Mouse (Mus musculus) embryo, embryonic 10.5 days (tissue): ENCODE results near the gene Tnxb.
A peak's percentile ranks its signal among the peaks of the same experiment; 100 is the strongest.

Experiments used
- DNase-seq: peaks from one replicate; pipeline ENCODE4 v3.0.0-alpha.2; 2015; ENCODE audit warnings: low spot score

Gene Tnxb

DNA sequence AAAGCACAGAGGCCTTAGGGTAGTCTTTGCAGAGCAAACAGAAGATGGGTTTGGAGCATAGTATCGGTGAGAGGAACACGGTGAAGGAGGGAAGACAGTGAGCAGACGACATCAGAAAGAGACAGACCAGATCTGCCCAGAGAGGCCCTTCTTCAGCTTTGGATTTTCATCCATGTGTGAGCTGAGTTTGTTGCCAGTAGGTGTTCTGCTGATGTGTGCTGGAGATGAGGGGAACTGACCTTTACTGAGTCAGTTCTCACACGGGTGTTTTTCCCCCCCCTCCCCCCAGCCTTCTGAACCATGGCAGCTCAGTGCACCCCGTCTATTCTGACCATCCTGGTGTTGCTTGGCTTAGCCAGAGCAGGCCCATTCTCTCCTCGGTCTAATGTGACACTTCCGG, at the start of gene Tnxb:
Gene Tnxb, plus strand, starts transcription at position 301 of the 400 bp plus-strand sequence.
- no peak for DNase-seq

DNA sequence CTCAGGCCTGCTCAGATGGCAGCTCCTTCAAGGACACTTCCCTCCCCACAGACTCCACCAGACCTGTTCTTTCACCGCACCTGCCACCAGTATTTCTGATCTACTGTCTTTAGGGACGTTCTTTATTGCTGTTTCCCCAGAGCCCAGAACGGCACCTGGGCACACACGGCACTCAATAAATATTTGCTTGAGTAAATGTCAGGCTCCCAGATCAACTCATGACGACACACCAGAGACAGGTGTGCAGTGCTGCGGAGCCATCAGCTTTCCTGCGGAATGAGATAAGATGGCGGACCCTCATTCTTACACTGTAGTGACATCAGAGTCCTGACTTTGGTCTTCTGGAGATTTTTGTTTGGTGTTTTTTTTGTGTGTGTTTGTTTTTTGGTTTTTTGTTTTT, 49.3 kb upstream of the Tnxb start:
- no peak for DNase-seq

DNA sequence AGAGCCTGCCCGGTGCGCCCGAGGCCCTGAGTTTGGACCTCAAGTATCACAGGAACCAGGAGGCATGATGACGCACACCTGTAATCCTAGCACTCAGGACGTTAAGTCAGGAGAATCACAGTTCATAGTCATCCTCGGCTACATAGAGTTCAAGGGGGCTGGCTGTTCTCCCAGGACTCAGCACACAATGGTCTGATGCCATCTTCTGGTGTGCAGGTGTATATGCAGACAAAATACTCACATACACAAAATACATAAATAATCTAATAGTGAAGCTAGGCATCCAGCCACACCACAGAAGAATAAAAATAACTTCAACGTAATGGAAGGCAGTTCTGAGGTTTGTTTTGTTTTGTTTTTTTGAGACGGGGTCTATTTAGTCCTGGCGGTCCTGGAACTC, 47.2 kb upstream of the Tnxb start:
- DNase-seq: no peak

DNA sequence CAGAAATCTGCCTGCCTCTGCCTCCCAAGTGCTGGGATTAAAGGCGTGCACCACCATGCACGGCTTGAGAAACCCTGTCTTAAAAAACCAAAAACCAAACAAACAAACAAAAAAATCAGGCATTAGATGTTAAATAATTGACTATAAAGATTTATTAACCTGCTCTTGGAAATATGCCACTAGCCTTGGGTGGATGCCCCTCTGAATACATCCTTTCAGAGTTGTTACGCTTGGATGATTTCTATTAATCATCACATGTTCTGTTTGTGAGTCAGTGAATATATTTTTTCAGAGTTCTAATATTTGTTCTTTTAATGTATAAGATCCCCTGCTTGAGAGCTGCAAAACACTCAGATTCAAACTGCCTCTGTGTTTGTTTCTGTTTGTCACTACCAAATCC, 45.4 kb upstream of the Tnxb start:
- no peak for DNase-seq

DNA sequence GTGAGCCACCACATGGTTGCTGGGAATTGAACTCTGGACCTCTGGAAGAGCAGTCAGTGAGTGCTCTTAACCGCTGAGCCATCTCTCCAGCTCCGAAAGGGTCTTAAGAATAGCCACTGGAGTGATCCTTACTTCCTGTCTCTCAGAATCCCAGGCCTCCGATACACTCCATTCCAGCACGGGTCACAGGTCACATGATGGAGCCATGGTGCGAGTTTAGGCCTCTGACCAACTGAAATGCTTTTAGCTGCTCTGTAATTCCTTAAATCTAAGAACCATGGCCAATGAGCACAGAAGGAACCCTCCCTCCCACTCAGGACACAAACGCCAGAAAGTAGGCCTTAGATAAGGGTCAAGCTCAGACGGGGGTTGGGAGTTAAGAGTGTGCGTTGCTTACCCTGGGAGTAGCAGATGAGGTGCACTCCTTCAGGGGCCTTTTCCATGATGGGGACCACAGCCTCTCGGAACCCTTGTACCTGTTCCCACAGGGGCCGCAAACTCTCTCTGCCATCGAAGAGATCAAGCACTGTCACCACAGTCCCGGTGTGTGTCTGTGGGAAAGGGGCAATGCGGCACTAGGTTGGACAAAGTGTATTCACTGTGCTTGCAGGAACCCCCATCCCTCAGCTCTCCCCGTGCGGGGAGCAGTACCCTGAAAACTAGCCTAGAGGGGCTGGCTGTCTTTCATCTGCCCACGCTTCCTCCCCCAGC, 44.1 kb upstream of the Tnxb start:
- DNase-seq: no peak

DNA sequence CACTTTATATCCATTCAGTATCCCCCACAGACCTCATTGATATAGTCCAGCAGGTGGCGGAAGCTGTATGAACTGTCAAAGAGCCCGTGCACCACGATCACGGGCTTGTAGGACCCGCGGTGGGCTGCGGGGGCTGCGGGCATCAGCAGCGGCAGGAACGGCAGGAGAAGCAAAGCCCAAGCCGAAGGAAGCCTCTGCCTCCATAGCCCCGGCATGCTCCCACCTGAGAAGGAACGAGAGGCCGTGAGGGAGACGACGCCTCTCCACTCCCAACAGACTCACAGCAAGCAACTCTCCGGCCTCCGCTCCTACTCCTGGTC, 43.6 kb upstream of the Tnxb start:
- DNase-seq: peak; percentile 79

DNA sequence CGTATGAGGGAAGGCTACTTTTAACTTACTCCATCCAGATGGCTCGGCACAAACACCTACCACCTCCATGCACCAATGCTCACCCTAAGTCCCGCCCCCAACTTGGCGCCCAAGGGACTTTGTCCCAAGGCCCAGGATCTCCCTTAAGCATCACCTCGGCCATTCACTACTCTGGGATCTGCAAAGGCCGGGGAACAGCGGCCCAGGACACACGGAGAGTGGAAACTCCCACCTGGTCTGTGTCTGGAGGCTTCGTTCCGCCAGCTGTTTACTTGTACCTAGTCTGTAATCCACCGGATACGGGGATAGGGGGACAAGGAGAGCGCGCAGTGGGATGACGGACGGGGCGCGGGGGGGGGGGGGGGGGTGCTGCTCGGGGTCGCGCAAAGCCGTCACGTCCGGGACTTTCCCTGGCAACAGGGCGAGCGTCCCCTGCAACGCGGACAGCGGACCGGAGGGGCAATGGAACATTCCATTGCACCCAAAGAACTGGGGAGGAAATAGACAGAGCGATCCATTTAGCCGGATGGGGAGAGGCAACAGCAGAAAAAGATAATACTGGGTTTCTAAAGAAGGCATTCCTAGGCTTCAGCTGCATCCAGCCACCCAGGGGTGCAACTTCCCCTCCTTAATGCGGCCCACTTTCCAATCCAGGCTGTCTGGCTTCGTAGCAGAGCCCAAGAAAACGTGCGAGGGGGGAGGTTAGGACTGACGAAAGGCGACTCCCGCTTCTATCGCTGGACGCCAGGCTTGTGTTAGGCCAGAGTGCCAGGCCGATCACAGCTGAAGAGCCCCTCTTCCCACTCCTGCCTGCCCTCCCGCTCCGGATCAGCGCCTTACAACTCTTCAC, 43.0 kb upstream of the Tnxb start:
- DNase-seq: peak; percentile 92

DNA sequence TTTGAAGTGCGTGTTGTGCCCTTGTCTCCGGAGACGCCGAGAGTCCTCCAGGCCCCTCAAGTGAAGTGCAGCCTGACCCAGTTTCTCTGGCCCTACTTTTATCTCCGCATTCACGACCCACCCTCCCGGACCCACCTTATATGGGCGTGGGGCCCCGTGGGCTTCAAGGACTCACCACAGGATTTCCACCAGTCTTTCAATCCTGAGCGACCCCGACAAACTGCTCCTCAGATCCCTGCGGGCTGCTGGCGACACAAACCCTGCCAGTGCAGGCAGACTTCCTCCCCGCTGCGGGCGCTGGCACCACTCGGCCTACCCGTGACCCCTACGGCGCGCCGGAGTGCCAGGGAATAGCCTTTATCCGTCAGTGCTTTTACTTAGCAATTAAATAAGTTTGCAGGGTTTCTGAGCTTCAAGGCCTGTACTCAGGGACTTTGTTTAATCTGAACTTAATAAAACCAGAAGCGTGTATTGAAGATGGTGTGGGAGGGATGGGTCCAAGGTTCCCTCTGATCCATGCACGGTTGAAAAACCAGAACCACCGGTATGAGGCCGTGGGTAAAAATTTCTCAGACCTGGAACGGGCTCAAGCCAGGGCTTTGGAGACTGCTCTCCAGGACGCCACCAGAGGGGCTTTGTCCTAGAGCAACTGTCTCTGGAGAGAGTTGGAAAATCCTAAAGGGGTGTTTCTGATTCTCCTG, 42.2 kb upstream of the Tnxb start, which contains the start of gene Ppt2:
Gene Ppt2, minus strand, starts transcription at position 568 of the 701 bp plus-strand sequence.
- DNase-seq: no peak

DNA sequence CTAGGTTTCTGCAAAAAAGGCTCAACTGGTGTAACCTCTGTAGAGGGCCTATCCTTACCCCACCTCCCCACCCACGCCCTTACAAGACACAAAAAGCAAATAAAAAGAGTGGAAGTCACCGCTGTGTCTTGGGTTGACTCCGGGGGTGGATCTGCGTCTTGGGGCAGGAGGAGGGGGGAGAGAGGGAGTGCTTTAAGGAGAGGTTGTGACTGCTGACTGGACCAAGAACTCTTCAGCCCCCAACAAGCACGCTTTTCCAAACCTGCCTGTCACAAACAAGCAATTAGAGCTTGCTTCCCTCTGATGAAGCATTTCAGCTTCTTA, 41.7 kb upstream of the Tnxb start:
- DNase-seq: no peak

DNA sequence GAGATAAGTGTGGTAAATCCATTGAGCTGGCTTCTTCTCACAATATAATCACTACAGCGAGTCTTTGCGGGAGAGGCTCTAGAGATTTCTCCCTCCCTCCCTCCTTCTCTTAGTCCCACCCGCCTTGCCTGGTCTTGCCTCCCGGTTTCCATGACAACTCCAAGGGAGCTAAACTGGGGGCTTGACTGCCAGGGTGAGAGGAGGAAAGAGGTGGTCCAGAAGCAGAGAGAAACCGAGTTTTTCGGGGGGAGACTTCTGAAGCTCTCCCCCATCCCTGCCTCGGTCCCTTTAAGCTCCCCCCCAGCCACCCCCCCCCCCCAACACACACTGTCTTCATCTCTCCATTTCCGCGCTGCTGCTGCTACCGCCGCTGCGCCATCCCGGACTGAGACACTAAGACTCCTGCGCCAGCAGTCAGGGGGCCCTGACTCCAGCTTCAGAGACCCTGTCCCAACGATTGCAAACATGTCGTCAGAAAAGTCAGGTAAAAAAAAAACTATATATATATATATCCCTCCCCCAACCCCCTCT, 41.0 kb upstream of the Tnxb start, which contains the start of gene Prrt1:
Gene Prrt1, plus strand, starts transcription at position 313 of the 531 bp plus-strand sequence.
- peak; percentile 74 for DNase-seq

DNA sequence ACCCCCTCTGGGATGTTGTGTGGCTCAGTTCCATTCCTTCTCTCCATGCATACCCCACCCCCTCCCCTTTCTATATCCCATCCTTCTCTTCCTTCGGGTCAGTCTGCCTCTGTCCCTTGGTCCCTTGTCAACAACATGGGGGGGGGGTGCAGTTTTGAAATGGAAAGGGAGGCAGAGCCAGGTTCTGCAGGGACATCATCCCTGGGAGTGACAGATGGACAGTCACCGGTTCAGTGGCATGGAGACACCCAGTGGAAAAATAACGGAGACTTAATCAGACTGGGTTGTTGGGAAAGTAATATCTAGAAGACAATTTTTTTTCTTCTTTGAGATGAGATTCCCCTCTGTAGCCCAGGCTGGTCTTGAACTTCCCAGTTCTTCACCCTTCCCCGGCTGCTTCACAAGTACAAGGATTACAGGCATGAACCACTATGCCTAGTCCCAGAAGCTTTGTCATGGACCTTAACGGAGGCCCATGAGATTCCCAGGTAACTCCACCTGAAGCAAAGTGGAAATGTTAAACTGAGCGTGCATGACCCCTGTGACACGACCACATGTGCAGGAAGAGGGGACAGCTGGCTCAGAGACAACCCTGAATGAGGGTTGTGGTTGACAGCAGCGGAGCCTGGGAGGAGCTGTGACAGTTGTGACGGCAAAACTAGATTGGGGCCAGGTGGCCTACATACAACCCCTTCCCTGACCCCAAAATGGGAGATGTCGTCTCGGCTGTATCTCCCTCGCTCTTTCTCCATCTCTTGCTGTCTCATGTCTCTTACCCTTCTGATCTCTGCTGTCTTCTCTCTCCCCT, 40.3 kb upstream of the Tnxb start:
- no peak for DNase-seq

DNA sequence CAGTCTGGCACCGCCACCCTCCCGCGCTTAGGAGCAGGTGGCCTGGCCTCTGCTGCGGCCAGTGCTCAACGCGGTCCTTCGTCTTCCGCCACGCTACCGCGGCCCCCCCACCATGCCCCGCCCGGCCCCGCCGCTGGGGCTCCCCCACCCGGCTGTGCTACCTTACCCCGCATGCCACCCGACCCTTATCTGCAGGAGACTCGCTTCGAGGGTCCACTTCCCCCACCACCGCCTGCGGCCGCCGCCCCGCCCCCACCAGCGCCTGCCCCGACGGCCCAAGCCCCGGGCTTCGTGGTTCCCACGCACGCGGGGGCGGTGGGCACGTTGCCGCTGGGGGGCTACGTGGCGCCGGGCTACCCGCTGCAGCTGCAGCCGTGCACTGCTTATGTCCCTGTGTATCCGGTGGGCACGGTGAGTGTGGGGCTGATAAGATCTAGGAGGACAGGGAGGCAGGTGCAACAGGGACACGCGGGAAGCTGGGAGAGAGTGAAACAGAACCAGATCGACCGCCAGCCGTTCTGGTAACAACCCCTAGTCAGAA, 39.5 kb upstream of the Tnxb start:
- no peak for DNase-seq

DNA sequence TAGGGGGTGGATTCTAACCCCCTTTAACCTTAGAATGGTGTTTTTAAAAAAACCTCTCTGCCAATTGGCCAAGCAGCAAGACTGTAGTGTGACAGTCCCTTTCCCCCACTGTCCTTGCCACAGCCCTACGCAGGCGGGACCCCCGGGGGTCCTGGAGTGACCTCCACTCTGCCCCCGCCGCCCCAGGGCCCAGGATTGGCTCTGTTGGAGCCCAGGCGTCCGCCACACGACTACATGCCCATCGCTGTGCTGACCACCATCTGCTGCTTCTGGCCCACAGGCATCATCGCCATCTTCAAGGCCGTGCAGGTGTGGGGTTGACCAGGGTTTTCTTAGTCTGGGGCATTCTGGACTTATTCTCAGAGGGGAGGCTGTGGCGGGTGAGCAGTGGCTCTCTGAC, 38.7 kb upstream of the Tnxb start:
- no peak for DNase-seq

DNA sequence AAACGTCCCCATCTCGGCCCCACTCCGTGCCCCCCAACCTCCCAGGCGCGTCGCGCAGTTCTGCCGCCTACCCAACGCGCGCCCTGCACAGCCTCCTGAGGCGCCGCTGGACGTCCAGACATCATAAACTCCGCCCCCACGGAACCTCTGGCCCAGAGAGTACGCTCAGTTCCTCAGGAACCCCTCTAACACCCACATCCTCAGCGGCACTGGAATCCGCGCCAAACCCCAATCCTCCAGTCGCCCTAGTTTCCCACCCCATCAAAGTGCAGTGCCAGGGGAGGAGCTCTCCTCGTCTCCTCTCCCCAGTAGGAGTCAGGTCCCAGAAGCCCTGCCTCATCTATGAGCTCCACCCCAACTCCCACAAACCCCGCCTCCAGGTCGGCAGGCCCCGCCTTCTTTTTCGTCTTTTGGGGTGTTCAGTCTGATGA, 38.1 kb upstream of the Tnxb start:
- DNase-seq: peak; percentile 71

DNA sequence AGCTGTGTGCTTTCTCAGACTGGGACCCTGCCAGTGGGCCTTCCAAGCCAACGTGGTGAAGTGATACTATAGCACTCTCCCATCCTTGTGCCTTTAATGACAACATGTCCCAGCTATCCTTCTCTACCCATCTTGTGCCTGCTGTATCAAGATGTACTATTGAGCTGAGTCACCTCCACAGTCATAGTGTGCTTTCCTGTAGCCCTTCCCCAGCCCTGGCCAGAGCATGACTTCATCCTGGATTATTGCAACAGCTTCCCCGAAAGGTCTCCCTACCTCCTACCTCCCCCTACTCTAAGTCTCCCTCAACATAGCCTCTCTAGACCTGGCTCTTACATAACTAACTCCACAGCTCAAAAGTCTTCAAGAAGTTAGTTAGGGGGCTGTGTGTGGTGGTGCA, 34.7 kb upstream of the Tnxb start:
- no peak for DNase-seq

DNA sequence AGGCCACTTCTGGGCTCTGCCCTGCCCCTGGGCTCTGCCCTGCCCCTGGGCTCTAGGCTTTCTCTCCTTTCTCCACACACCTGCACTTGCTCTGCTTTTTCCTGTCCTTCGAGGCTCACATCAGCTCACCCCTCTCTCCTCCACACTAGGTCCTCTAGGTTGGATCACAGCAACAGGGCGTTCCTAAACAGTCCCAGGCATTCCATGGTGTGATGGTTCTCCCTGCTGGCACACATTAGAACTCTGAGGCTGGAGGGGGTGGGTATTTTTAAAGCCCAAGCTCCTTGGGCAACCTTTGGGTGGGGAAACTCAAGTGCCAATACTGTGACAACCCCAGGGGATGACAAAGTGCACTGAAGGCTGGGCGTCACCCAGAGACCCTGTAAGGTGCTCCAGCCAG, 32.9 kb upstream of the Tnxb start:
- DNase-seq: no peak

DNA sequence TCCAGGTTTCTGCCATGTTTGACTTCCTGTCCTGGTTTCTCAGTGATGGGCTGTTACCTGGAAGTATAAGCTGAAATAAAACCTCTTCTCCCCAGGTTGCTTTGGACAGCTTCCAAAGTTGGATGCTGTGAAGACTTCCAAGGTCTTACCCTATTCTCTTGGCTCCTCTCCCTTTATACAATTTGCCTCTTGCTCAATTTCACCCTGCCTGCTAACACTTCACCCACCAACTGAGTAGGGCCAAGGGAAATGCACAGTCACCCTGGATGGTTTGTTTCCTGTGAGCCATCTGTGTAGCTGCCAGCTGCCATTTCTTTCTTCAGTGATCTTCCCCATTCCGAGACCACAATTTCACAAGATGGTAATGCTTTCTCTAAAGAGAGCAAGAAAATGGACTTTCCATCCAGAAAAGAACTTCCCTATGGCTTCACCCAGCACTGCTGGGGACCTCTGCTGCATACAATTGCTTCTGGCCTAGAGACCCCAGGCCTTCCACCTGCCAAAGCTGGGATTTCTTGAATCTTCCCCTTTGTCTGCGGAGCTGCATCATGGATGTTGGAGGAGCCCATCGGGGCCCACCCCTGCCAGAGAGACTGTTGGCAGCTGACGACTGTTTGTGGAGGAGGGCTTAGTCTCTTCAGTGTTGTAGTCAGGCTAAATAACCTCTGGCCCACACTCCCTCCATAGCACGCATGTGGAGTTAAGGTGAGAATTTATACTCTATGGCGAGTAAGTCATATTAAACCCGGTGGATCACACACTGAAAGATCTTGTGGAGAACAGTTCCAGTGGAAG, 30.7 kb upstream of the Tnxb start:
- no peak for DNase-seq

DNA sequence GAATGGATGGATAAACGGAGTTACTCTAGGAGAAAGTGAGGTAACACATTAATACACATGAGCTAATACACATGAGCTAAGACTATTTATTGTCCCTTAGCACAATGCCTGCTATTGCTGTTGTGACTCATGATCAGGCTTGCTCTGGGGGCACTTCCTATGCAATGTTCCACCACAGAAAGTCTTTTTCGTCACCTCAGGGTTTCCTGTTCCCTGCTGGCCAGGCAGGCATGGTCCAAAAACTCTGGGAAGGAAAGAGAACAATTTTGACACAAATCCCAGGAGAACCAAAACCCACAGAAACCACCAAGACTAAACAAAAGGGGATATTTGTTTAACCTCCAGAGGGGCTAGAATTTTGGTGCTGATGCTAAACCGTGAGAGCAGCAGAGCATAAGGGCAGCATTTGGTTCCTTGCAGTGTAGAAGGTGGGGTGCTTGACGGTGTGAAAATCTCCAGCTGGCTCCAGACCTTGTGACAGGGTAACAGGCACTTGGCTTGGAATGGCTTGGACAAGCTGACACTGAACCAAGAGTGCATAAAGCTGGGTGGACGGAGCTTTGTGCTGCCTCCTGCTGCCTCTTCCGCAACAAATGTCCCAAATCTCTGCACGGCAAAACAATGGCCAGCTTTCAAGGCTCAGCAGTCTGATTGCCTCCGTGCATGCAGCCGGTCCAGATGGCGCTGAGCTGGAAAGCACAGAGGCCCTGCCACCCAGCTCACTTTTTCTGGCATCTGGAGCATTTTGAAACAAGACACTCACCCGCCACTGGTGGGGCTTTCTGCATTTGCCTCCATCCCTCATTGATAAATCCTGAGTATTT, 29.3 kb upstream of the Tnxb start:
- DNase-seq: peak; percentile 69

DNA sequence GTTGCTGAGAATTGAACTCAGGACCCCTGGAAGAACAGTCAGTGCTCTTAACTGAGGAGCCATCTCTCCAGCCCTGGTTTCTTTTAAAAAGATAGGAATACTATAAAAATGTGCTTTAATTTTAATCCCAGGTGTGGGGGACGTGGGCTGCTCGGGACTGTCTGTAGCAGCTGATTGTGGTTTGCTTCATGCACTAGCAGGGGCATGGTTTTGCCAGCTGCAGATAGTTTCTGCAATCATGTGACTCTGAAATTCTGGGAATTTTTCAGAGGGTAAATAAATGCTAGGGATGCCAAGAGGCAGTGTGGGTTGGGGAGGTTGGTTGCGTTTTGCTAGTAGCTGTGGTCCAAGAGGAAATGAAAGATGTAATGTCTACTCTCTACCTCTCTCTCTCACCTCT, 28.4 kb upstream of the Tnxb start:
- no peak for DNase-seq

DNA sequence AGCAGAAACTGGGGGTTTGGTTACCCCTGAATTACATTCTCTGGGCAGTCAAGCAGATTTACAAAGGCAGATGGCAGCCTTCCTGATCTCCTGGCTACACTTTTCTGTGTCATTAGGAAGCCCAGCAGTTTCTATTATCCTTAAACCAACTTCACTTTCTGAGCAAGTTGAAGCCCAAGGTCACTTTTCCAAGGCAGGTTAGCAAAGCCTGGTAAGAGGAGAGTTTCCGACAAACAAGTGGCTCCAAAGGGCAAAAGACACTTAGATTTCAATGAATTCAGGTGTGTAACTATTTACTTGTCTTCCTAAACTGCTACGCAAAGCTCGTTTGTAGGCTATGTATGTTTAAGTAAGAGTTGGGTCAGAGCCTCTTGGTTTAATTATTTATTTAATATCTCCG, 27.0 kb upstream of the Tnxb start:
- DNase-seq: no peak
